Mouse (Mus musculus) inflammation-experienced regulatory T-cells, adult 6 months (primary cell): Measurements from ENCODE around the gene Fam169b. TPM values are rescaled to one million over a fixed set of nuclear protein-coding genes. Genes with fewer than 3 reads are reported as not detected.

Experiments
- ATAC-seq: one replicate; pipeline ENCODE4 v1.8.0; 2017
- polyA plus RNA-seq, 3 experiments: library from polyadenylated mRNA; unstranded; fragments of 100-300 nt; shearing (Covaris generic); gene quantifications; one replicate each; pipeline ENCODE4 v1.2.1; 2017

Gene Fam169b
- polyA plus RNA-seq, 3 experiments from 2014 or later = 45.3 to 127 (median 108) TPM

DNA sequence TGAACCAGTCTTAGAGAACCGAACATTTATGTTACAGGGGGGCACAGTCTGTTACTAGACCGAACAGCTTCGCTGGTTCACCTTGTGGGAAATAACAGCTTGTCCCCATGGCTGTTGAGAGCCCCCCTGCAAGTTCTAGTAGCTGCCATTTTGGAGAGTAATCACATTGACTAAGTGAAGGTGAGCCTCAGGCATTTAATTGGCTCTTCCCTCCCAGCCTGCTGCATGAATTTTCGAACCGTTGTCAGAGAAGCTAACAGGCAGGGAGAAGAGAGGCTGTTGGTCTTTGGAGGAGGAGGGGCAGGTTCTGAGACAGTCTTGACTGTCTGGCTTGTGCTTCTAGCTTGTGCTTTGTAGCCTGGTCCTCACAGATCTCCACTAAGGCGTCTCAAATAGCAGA, 45.3 kb downstream of the Fam169b start:
- no peak for ATAC-seq

DNA sequence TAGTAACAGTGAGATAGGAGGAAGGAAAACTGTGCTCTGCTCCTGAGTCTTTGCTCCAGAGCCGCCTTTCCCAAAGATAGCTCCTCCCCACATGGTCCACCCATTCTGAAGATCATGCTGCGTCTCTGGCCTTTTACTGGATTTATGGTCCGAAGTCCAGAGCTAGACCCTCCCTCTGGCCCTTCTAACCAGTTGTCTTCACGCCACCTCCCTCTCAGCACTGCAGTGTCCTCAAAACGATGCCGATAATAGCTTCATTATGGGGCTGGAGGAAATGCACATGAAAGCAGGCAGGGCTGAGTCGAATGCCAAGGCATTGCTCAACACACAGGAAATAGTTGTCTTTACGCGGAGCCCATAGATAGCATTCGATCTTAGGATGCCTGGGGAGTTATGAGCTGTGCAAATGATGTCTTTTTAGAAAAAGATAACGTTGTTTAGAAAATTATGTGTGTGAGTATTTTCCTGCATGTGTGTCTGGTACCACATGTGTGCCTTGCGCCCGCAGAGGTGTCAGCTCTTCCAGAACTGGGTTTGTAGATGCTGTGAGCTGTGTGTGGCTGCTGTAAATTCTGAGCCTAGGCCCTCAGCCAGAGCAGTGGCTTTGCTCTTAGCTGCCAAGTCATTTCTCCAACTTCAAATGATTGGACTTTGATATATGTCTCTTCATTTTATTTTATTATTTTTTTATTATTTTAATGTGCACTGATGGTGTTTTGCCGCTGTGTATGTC, 46.6 kb downstream of the Fam169b start:
- ATAC-seq = peak; percentile 44

DNA sequence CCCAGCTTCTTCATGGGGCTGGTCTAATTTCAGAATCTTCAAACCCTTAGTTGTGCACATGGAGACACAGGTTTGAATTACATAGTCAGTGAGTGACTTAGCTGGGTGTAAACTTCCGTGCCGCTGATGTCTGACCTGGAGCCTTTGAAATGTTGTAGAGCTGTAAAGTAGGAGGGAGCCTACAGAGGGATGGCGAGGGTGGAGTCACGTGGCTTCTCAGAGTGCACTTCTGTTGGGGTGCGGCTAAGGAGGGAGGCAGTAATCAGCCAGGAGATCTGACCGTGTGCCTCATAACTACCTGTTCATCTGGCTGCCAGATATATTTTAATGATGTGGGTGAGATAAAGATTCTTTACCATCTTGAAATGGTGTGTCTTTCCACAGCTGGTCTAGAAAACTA, 49.4 kb downstream of the Fam169b start:
- ATAC-seq = peak; percentile 82

DNA sequence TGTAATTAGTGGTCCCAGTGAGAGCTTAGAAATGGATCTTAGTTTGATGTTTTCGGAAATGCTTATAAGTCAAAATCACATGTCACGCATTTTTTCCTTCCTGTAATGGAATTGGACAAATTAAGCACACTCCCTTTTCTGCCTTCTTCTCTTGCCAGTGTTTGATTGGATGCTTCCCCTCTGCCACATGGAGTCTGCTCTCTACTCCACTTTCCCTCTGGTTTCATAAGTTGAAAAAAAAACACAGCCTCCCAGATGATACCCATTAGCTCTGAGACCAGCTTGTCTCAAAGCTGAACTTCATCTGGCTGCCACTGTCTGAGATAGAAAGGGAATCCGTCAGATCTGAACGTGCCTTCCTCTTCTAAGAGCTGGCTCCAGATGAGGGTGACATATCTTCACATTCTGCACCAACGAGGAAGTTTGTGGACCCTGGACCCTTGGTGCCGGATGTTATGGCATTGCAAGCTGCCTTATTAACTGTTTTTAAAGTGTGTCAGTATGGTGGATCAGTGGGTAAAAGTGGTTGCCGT, 52.6 kb downstream of the Fam169b start:
- no peak for ATAC-seq

DNA sequence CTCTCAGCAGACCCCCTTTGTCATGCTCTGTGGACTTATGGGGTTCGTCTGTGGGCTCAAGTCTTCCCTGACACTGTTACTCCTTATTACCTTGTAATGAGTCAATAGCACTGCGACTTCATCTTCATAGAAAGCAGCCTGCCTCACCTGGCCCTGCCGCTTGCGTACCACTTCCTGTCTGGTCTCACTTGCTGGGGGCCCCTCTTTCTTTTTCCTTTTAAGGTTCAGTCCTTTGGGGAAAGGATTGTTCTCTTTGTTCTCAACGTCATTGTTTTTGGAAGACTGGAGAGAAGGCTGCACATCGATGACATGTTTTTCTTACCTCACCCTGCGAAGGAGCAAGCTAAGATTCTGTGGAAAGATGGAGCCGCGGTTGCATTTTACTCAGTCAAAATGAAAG, 55.4 kb downstream of the Fam169b start:
- ATAC-seq = peak; percentile 84

DNA sequence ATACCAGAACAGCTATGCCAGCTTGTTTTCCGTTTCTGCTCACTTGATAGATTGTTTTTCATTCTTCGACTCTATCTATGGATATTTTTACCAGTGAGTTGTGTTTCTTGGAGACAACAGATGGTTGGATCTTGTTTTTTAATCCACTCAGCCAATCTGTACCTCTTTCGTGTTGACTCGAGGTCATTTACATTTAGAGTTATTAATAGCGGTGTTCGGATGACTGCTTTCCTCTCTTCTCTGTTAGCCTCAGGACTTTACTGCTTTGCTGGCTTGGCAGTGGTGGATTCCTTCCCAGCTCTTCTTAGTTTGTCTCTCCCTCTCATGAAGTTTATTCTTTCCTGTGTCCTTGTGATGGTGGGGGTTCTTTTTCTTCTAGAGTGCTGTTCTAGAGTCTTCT, 59.2 kb downstream of the Fam169b start:
- ATAC-seq = no peak

DNA sequence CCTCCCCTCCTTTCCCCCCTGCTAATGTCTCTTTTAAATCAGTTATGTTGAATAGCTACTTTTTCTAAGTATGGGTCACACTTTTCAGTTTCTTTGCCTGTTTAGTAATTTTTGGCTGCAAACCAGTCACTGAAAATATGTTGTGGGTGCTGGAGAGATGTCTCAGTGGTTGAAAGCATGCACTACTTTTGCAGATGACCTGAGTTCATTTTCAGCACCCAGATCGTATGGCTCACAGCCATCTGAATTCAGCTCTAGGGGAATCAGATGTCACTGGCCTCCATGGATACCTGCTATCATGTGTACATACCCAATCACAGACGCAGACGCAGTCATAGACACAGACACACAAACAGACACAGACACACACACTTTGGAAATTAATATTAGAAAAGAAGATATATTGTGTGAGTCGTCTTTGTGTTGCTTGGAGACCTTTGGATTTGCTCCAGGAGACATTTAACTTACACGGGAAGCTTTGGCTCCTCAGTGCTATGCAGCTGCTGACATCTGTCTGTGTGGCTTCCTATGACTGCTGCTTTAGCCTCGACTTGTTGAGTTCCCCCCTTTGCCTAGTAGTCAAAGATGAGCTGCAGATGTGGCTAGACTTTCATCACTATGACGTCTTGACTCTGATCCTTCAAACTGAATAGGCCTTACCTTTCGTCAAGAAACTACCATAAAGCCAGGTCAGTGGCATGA, 63.6 kb downstream of the Fam169b start:
- no peak for ATAC-seq

DNA sequence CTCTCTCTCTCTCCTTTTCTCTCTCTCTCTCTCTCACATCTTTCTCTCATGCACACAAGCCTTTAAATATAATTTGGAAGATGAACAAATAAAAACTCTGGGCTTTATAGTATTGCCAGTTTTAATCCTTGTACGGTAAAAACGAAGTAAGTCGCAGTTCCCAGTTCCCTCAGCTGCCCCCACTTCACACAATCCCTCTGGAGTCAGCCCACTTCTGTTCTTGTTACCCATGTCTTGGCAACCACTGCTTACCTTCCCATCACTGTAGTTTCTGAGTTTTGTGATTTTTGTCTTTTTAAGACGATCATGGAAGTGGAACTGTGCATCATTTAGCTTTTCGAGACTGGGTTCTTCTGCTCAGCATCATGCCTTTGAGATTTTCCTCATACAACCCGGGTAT, 65.0 kb downstream of the Fam169b start:
- no peak for ATAC-seq

DNA sequence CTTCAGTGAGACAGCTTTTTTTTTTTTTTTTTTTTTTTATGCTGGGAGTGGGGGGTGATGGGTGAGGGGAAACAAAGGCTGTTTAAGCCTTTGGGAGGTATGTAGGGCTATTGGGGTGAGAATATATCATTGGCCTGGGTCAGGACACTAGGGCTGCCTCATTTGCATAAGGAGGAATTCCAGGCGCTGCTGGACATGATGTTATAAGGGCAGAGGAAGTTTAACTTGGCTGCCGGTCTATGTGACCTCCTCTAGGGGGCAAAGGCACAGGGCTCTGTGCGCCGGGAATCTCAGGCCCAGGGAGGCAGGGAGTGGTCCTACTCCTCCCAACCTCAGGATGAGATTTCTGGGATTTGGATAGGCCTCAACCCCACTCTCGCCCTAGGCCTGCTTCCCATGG, 70.9 kb downstream of the Fam169b start:
- no peak for ATAC-seq

DNA sequence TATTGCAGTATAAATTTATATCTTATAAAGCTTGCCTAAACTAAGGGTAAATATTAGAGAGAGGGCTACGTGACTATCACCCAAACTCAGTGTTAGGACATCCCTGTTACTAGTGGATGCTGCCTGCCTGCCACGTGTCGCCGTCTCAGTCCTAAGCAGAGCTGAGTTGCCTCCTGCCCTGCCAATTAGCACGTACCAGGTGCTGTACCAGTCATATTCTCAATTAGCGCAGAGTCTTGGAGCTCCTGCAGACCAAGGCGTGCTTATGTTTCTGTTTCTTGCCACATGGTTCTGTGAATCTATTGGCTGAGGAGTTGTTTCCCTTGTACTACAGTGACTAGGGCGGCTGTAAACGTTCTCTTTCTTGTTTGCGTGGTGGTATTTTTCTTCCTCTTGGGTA, 72.3 kb downstream of the Fam169b start:
- ATAC-seq = no peak

DNA sequence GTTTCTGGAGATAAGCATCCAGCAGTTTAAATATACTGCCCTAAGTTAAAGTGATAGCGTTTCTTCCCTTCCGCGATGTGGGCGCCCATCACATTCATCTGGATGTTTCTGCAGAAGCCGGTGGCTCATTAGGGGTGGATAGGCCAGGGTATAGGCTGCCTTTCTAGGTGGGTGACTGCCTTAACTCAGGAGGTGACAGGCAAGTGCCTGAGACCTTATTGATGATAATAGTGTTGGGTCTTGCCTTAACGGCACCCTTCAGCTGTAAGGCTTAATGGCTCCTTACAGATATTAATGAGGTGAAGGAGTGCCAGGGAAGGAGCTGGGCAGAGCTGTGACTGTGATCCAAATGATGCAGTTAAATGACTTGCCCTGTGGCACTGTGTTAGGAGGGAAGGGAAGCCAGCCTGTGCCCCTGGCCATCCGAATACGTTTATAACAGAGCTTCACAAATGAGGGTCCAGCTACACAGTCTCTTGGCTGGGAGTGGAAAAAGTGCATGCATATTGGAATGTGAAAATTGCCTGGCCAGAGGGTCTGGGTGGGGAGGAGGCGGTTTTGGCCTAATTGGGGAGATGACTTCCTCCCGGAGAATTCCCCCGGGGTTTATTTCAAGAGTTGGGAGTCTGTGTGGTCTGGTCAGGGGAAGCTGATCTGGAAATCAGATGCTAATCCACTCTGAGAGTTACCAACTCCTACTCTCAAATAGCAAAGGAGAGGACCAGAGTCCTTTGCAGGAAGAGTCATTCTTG, 81.9 kb downstream of the Fam169b start:
- ATAC-seq = no peak

DNA sequence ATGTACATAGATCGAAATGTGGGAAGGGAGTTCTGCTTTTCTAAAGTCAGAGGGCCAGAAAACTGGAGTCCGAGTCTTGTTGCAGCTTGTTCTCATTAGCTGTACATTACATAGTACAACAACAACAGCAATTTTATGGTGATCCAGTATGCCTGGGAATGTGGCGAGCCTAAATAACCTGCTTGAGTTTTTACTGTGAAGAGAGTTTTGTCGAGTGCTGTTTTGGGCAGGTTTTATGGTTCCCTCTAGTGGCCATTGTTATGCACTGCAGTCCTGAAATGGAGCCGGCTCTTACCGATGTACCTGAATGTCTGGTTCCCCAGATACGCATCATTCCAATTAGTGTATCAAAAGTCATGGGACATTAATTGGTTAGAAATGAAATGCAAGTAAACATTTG, 83.8 kb downstream of the Fam169b start:
- peak; percentile 70 for ATAC-seq

DNA sequence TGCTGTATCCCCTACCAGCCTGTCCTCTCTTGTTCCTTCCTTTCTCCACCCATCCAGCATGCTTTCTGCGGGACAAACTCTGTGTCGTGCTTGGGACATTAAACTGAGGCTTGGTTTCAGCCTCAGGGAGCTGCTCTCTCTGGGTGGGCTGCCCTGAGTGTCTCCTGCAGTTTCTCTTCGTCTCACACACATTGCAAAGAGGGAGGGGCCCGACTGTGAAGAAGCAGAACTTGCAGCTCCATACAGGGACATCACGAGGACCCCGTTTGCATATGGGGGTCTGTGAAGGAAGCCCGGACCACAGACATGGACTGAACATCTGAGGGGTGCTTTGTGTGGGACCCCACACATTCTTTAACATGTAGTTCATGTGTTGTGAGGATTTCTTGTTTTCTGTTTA, 89.0 kb downstream of the Fam169b start:
- ATAC-seq = no peak

DNA sequence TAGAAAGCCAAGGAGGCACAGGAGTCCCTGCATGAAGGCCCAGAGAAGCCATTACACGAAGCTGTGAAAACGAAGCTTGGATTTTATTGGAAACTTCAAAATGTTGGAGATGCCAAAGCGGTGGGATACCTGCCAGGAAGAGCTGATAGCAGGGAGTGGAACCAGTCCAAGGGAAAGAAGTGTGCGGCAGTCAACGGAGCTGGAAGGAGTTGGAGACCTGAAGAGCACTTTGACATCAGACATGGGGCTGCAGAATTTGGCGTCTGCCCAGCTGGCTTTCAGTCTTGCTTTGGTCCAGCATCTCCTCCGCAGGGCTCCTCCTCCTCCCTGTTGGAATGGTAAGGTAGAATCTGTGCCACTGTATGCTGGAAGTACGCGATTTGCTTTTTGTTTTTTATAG, 92.1 kb downstream of the Fam169b start:
- no peak for ATAC-seq

DNA sequence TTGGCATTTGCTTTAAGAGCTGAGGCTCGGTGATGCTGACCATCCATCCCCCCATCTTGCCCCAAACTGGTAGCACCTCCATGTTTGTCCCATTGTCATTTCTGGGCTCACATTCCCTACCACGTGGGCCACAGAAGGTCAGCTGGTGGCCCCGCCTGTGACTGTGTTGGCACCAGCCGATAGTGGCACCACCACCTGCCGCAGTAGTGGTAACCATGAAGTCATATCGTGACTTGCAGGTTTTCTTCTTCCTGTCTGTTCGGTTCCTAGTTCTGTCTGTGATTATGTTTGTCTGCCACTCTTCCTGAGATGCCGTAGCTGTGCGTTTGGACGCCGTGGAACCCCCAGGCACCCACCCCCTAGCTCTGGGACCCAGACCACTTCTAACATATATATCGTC, 95.3 kb downstream of the Fam169b start:
- ATAC-seq = peak; percentile 33

DNA sequence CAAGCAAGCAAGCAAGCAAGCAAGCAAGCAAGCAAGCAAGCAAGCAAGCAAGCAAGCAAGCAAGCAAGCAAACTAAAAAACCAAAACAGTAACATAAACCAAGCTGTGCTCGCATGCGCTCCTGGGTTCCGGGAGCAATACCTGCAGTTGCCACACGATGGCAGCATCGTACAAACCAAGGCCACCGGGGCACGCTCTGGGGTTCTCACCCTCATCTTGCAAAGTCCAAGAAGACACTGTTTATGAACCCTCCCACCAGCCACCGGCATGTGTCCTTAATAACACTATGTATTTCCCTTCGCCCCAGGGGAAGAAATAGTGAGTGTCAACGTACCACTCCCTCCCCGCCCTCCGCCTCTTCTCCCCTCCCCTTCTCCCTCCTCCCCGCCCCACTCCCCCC, 96.1 kb downstream of the Fam169b start:
- ATAC-seq = peak; percentile 49

DNA sequence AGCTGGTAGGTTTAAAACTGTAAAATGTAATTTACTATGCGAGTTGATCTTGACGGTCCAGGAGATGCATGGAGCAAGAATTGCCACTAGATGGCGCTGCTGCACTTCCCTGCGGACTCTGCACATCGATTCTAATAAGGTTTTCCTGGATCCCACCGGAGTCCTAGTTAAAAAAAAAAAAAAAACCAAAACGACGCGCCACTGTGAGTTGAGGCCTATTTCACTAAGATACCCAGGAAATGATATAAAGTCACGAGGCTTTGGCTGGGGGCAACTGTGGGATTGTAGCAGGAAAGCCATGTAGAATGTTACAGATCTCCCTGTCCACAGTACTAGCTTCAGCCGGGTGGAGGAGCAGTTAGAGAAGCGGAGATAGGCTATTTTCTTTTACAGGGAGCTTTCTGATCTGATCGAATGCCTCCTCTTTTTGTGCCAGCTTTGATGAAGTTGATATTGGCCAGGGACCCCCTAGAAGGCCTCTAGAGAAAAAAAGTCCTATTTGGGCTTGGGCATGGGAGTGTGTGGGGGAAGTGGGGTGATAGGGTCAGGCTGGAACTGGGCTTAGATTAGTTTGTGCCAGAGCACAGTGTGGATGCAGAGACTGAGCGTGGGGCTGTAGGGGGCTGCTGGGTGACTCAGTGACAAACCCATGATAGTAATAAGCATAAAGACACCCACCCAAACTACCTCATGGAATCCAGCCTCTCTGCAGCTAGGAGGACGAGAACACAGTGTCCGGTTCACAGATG, 100.6 kb downstream of the Fam169b start:
- peak; percentile 29 for ATAC-seq

DNA sequence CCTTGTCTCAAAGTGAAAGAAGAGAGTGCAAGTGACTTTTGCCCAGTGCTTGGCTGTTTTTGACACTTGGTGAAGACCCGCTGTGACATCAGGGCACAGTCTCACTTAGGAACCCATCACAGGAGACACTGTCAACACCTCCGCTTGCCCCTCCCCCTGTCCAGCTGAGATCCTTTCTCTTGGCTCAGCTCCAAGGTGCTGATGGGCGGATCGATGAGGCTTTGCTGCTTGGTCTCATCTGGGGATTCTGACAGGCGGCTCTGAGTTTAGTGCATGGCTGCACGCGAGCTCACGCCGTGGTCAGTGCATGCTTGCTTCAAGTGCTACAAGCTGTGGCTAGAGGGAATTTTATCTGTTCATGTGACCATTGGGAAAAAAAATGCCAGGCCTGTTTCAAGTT, 108.5 kb downstream of the Fam169b start:
- ATAC-seq = no peak

DNA sequence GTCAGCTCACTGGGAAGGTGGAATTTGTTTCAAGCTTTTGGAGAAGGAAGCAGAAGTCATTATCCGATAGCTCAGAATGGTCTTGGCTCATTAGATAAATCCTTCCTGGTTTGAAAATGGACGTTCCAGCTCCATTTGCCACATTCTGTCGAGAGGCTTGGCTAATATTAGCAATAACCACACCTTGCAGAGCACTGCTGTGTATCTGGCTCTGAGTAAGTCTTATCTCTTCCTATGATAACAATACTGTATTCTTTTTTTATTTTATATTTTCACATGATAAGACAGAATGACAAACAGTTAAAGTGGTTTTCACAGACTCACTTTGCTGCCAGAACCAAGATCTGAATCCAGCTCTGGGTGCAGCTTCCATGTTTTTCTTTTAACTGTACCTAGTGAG, 113.1 kb downstream of the Fam169b start:
- no peak for ATAC-seq

DNA sequence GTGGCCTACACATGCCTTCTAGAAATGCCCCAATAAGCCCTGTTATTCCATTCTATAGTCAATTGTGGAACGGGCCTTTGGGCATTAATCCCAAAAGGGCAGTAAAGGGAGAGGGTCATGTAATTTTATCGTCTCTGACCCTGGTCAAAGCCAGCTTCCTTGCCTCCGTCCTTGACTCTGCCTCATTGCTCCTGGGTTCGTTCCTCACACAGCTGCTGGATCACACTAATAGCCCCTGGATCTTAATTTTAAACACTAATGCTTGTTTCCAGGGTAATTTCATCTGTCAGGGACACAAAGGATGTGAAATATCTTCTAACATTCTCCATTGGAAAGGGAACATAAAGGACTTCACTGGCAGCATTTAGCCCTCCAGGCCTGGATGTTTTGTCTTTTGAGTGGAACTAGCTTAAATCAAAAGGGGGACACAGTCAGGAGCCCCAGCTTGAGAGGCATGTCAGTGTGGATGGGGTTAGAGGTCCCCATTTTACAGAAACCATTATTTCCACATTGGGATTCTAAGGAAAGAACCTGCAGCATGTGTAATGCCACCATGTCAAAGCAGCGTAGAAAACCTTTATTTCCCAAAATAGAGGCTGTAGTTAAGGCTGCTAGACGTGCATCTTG, 122.2 kb downstream of the Fam169b start:
- ATAC-seq = no peak

DNA sequence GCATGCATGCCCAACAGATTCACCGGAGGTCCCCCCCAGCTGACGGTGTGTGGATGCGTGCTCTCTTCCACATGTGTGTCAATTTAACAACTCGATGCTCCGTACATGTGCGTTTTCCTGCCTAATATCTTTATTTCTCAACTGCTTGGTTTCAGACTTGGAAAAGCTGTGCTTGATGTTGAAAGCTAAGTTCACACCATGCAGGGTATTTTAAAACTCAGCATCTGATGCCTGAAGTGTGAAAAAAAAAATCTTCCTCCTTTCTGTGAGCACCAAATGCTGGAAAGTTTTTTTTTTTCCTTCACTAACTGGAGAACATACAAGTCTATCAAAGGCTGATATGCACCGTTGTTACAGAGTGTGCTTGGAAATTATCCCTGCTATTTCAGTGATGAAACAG, 126.9 kb downstream of the Fam169b start:
- no peak for ATAC-seq

DNA sequence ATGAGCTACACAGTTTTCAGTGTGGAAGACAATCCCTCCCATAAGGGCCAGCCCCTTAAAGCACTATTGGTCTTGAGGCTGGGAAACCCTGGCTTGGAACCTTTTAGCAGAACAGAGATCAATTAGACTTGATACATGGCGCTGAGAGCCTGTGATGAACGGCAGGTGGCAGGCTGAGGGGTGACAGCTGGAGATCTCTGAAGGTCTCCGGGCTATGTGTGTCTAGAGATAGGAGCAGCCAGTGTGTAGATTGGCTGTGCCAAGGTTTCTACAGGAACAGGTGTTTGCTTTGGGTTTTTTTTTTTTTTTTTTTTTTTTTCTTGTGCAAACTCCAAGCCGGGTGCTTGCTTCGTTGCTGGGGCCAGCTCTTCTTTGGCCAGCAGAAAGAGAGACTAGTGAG, 135.0 kb downstream of the Fam169b start:
- no peak for ATAC-seq
